In genomic region chr17:31415258-31415657, GRCm38 (mm10) we compare ENCODE assay signal across 18 mouse cellular contexts. TPM values are rescaled to one million over a fixed set of nuclear protein-coding genes. Genes with fewer than 3 reads are reported as not detected.
A peak's percentile ranks its signal among the peaks of the same experiment; 100 is the strongest.
DNase-seq lines count a peak whose midpoint lies in the region; ATAC-seq and TF ChIP-seq lines count a peak whose summit lies in the region.
"Had no signal": no experiment of that assay in that cellular context is flagged by ENCODE, and none has a peak within 500 bp of the region (broad histone marks: within the 10 kb centered on the region; RNA-seq: fewer than 3 reads in every experiment).

No protein-coding gene starts in this region.

- 80% methylated on average over 9 of the region's 9 CpGs for WGBS in forebrain, embryonic 13.5 days
- WGBS in forebrain, embryonic 11.5 days = 87% methylated on average over 9 of the region's 9 CpGs
- WGBS in hindbrain, postnatal 0 days = 78% methylated on average over 9 of the region's 9 CpGs

- H3K9me3 ChIP-seq in forebrain, embryonic 13.5 days (replicated peaks) = no peaks in the 10 kb centered on the region
- H3K9me3 ChIP-seq in forebrain, embryonic 11.5 days (ENCODE audit: control insufficient read depth, low read length) = no peaks in the 10 kb centered on the region
- no peaks in the 10 kb centered on the region for H3K9me3 ChIP-seq in hindbrain, postnatal 0 days (ENCODE audit: low read length)
- H3K9me3 ChIP-seq: intestine, embryonic 15.5 days; liver, embryonic 13.5 days; stomach, embryonic 15.5 days had no signal

- no peak overlapping the region for H3K4me3 ChIP-seq in forebrain, embryonic 13.5 days
- no peak overlapping the region for H3K4me3 ChIP-seq in forebrain, embryonic 11.5 days (ENCODE audit: low read depth, low read length)
- H3K4me3 ChIP-seq in hindbrain, postnatal 0 days (ENCODE audit: low read length) = no peak overlapping the region
- H3K4me3 ChIP-seq: intestine, embryonic 15.5 days; liver, embryonic 13.5 days; stomach, embryonic 15.5 days had no signal

- no peak overlapping the region for H3K4me2 ChIP-seq in forebrain, embryonic 13.5 days
- H3K4me2 ChIP-seq in forebrain, embryonic 11.5 days (ENCODE audit: low read depth, low read length, severe bottlenecking) = no peak overlapping the region
- H3K4me2 ChIP-seq in hindbrain, postnatal 0 days (ENCODE audit: low read depth, low read length) = no peak overlapping the region
- H3K4me2 ChIP-seq: intestine, embryonic 15.5 days; liver, embryonic 13.5 days; stomach, embryonic 15.5 days had no signal

- no peak overlapping the region for H3K9ac ChIP-seq in forebrain, embryonic 13.5 days
- H3K9ac ChIP-seq in forebrain, embryonic 11.5 days (ENCODE audit: low read length) = no peak overlapping the region
- no peak overlapping the region for H3K9ac ChIP-seq in hindbrain, postnatal 0 days (replicated peaks; ENCODE audit: low read length)
- H3K9ac ChIP-seq: intestine, embryonic 15.5 days; liver, embryonic 13.5 days; stomach, embryonic 15.5 days had no signal

- no peak for TF ChIP-seq CTCF in hindbrain, postnatal 0 days (IDR thresholded peaks at IDR 0.05; ENCODE audit: low read depth)

- no peak for DNase-seq in forebrain, embryonic 11.5 days (ENCODE audit: low spot score)
- peak; percentile 84 for DNase-seq in brain, adult 2 months (ENCODE audit: low read depth, low spot score)
- peak; percentile 18 to 24 for DNase-seq in frontal cortex, postnatal 25 days (ENCODE audit: low spot score in 2 of 2)
- DNase-seq in right cerebral cortex, adult 2 months (ENCODE audit: low spot score in 2 of 2) = peak; percentile 57 to 67
- no peak for DNase-seq in gastrocnemius, postnatal 4 days (ENCODE audit: low spot score in 2 of 2)
- DNase-seq in hindbrain, postnatal 0 days (ENCODE audit: low spot score) = no peak
- no peak for DNase-seq in thymus, postnatal 14 days
- DNase-seq: adrenal gland, postnatal 36 days; cerebellum, postnatal 25 days; heart, adult 11 months; kidney, postnatal 25 days; liver, embryonic 13.5 days; thymus, postnatal 36 days had no signal

- peaks cover 30% of the 10 kb centered on the region for H3K4me1 ChIP-seq in forebrain, embryonic 13.5 days
- peaks cover 3% of the 10 kb centered on the region; the same call in 1 of the 2 replicates for H3K4me1 ChIP-seq in forebrain, embryonic 11.5 days (replicated peaks; ENCODE audit: control insufficient read depth, insufficient read depth, low read length)
- H3K4me1 ChIP-seq in hindbrain, postnatal 0 days (ENCODE audit: insufficient read depth, low read length) = peaks cover 8% of the 10 kb centered on the region

- peaks cover 42% of the 10 kb centered on the region for H3K36me3 ChIP-seq in forebrain, embryonic 13.5 days (ENCODE audit: poor library complexity, severe bottlenecking)
- H3K36me3 ChIP-seq in forebrain, embryonic 11.5 days (ENCODE audit: control insufficient read depth, insufficient read depth, low read length) = no peaks in the 10 kb centered on the region
- peaks cover 25% of the 10 kb centered on the region; the same call in 1 of the 2 replicates for H3K36me3 ChIP-seq in hindbrain, postnatal 0 days (ENCODE audit: insufficient read depth, low read length)
- H3K36me3 ChIP-seq: liver, embryonic 13.5 days; stomach, embryonic 15.5 days had no signal

- H3K27me3 ChIP-seq in forebrain, embryonic 13.5 days = no peaks in the 10 kb centered on the region
- H3K27me3 ChIP-seq in forebrain, embryonic 11.5 days (ENCODE audit: control insufficient read depth, insufficient read depth, low read length) = no peaks in the 10 kb centered on the region
- H3K27me3 ChIP-seq in hindbrain, postnatal 0 days (ENCODE audit: insufficient read depth, low read length) = no peaks in the 10 kb centered on the region
- H3K27me3 ChIP-seq: intestine, embryonic 15.5 days; liver, embryonic 13.5 days; stomach, embryonic 15.5 days had no signal

- peak; percentile 67; the same call in 1 of the 2 replicates for ATAC-seq in forebrain, embryonic 13.5 days
- no peak for ATAC-seq in forebrain, embryonic 11.5 days (replicated peaks; ENCODE audit: low FRiP score)
- ATAC-seq in hindbrain, postnatal 0 days = no peak
- ATAC-seq: activated CD4-positive, CD25-positive, alpha-beta regulatory T cell, adult 4 months; intestine, embryonic 15.5 days; midbrain, embryonic 16.5 days had no signal

- H3K27ac ChIP-seq in forebrain, embryonic 13.5 days = peak overlapping the region; percentile 54
- no peak overlapping the region for H3K27ac ChIP-seq in forebrain, embryonic 11.5 days (ENCODE audit: low read depth, low read length)
- no peak overlapping the region for H3K27ac ChIP-seq in hindbrain, postnatal 0 days
- H3K27ac ChIP-seq: intestine, embryonic 15.5 days; liver, embryonic 13.5 days; stomach, embryonic 15.5 days had no signal

RNA-seq across cellular contexts. Expression of gene Pde9a, which starts 29.2 kb away (rescaled TPM):
- polyA plus RNA-seq in forebrain, embryonic 13.5 days (2015; fragmentation: Nextera tagmentation; extraction: Ambion mirVana) = 46.4 and 52.3 TPM in 2 replicates
- polyA plus RNA-seq in forebrain, embryonic 11.5 days (2014; fragmentation: Nextera tagmentation; extraction: Ambion mirVana) = 30.4 and 33.7 TPM in 2 replicates
- 1 to 10 TPM; 5.0 to 6.9 TPM for total RNA-seq in gastrocnemius, postnatal 4 days (2021)
- 34.4 and 39.8 TPM in 2 replicates for total RNA-seq in hindbrain, postnatal 0 days (2014; rRNA removed)
- 35.2 and 36.3 TPM in 2 replicates for polyA plus RNA-seq in hindbrain, postnatal 0 days (2015; fragmentation: Nextera tagmentation; extraction: Ambion mirVana)

Comparison
In these comparisons a context has a peak if more than half of its experiments do, and no peak if none do; other contexts are left out.
1. DNase-seq: peak in brain, adult 2 months (single experiment), frontal cortex, postnatal 25 days (2 of 2) and right cerebral cortex, adult 2 months (2 of 2); none in forebrain, embryonic 11.5 days (single experiment), gastrocnemius, postnatal 4 days (0 of 2), hindbrain, postnatal 0 days (single experiment) and thymus, postnatal 14 days (single experiment).